Mouse (Mus musculus) ES-CJ7 (cell line): ENCODE measurements around the gene Bicc1.

Source experiments
- DNase-seq: peaks from one replicate; pipeline ENCODE4 v3.0.0; 2011; ENCODE audit warnings: low read depth, low spot score

Bicc1 gene

GRCm38 (mm10) chr10:71159676-71160235 lies at the start of gene Bicc1:
Bicc1 (minus strand) TSS chr10:71159700.
- peak; percentile 8 for DNase-seq

GRCm38 (mm10) chr10:71201512-71201911 lies 42.0 kb upstream of the Bicc1 start:
- no peak for DNase-seq

- DNase-seq, result no peak
Observed at GRCm38 (mm10) chr10:71200964-71201363, 41.5 kb upstream of the Bicc1 start.

GRCm38 (mm10) chr10:71198676-71199075 lies 39.2 kb upstream of the Bicc1 start:
- no peak for DNase-seq

GRCm38 (mm10) chr10:71197036-71197785 lies 37.7 kb upstream of the Bicc1 start:
- no peak for DNase-seq

- no peak for DNase-seq
Observed at GRCm38 (mm10) chr10:71195501-71195900, 36.0 kb upstream of the Bicc1 start.

- DNase-seq, result no peak
Observed at GRCm38 (mm10) chr10:71194713-71195112, 35.2 kb upstream of the Bicc1 start.

GRCm38 (mm10) chr10:71193319-71193718 lies 33.8 kb upstream of the Bicc1 start:
- no peak for DNase-seq

GRCm38 (mm10) chr10:71192886-71193285 lies 33.4 kb upstream of the Bicc1 start:
- DNase-seq, result no peak

GRCm38 (mm10) chr10:71188681-71189080 lies 29.2 kb upstream of the Bicc1 start:
- no peak for DNase-seq

GRCm38 (mm10) chr10:71185059-71185458 lies 25.6 kb upstream of the Bicc1 start:
- no peak for DNase-seq

- no peak for DNase-seq
Observed at GRCm38 (mm10) chr10:71183339-71184031, 24.0 kb upstream of the Bicc1 start.

GRCm38 (mm10) chr10:71181931-71182330 lies 22.4 kb upstream of the Bicc1 start:
- no peak for DNase-seq

- no peak for DNase-seq
Observed at GRCm38 (mm10) chr10:71181091-71181490, 21.6 kb upstream of the Bicc1 start.

- peak; percentile 35 for DNase-seq
Observed at GRCm38 (mm10) chr10:71180057-71180456, 20.6 kb upstream of the Bicc1 start.

- no peak for DNase-seq
Observed at GRCm38 (mm10) chr10:71177201-71177600, 17.7 kb upstream of the Bicc1 start.

GRCm38 (mm10) chr10:71176341-71176740 lies 16.8 kb upstream of the Bicc1 start:
- peak; percentile 56 for DNase-seq

GRCm38 (mm10) chr10:71175280-71175679 lies 15.8 kb upstream of the Bicc1 start:
- no peak for DNase-seq

GRCm38 (mm10) chr10:71171414-71171813 lies 11.9 kb upstream of the Bicc1 start:
- peak; percentile 24 for DNase-seq

- DNase-seq, result no peak
Observed at GRCm38 (mm10) chr10:71170771-71171170, 11.3 kb upstream of the Bicc1 start.

- DNase-seq, result no peak
Observed at GRCm38 (mm10) chr10:71169811-71170210, 10.3 kb upstream of the Bicc1 start.

GRCm38 (mm10) chr10:71169171-71169570 lies 9.7 kb upstream of the Bicc1 start:
- peak; percentile 63 for DNase-seq

- no peak for DNase-seq
Observed at GRCm38 (mm10) chr10:71160449-71160848, 949 bp upstream of the Bicc1 start.
